Mouse (Mus musculus) activated CD4-positive, CD25-positive, alpha-beta regulatory T cell, adult 4 months (primary cell): ENCODE data around the gene Pfkfb4. TPM values are rescaled to one million over a fixed set of nuclear protein-coding genes. Genes with fewer than 3 reads are reported as not detected.

ENCODE experiments used
- ATAC-seq: one replicate; pipeline ENCODE4 v1.8.0; 2017
- polyA plus RNA-seq, 2 experiments: library from polyadenylated mRNA; unstranded; fragments of 100-300 nt; shearing (Covaris generic); gene quantifications; one replicate each; pipeline ENCODE4 v1.2.1; 2017

The Pfkfb4 gene
- polyA plus RNA-seq, 2 experiments from 2014 or later = 2.2 to 2.5 TPM

DNA sequence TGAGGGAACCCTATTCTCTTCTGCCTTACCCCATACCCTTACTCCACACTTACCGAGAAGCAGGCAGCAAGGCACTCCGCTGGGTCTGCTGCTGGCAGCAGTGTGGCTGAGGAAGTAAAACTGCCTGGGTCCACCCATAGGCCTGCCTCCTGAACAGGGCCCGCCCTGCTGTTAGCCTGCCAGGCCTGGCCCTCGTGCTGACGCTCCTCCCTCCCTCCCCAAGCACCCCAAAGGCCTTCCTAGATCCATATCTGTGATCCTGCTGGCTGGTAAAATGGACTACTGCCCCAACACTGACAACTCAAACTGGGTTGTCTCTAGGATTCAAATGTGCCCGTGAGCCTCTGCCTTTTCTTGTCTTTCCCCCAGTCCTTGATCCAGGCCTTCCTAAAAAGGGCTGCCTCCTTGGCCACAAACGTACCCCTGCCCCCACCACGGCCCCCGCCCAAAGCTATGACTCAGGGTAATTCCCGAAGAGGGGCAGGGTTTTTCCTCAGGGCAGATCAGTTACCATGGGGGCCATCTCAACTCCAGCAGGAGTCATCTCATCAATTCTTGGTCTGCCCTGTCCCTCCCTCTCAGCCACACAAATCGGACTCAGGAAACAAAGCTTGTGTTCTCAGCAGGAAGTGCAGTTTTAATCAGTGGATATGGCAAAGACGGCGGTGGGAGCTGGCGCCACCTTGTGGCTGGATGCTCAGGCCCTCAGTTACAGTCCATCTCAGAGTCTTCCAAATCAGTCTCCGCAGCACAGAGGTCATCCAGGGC is 67.7 kb downstream of the Pfkfb4 start, which contains the start of gene Trex1:
Trex1 (minus strand) TSS at position 599 of the 768 bp plus-strand sequence.
- ATAC-seq = peak; percentile 59

DNA sequence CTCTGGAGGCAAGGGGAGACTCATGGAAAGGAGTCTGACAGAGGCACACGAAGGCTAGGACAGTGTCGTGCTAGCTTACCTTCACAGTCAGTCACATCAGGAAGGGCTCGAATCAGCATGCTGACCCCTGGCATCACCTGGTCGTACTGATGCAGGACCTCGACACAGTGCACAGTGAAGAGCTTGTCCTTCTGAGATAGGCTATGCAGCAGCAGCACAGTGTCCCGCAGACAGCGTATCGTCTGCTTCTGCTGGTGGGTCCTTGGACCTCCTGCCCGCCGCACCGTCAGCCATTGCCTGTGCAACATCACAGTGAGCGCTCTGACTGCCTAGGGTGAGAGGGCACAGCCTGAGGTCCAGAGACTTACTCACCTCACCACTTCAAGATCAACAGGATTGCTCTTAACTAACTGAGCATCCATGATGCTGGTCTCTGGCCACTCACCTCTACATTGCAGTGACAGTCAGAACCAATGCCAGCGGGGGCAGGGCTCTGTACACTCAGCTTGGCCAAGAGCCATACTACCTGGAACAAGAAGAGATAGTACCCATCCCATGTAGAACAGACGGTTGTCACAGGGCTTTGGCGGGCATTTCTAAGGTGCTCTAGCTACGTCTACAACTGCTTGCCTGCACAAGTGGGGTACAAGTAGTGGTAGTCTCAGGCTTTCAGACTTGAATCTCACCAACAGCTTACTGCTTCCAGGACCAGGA is 68.8 kb downstream of the Pfkfb4 start:
- no peak for ATAC-seq

DNA sequence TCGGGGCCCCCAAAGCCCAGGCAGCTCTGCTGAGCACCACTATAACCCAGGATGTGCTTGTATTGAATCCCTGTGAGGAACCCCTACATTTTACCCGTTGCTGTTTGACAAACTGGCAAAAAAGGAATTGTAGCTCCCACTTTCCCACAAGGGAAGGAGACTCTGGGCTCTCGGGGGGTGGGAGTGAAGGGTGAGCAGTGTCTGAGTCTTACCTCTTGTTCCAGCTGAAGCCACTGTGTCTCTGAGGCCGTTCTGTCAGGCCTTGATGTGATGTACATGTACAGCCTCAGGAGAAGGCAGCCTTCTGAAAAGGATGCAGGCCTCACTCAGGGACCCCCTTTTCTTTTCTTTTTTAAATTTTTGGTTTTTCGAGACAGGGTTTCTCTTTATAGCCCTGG is 69.3 kb downstream of the Pfkfb4 start:
- ATAC-seq = no peak

DNA sequence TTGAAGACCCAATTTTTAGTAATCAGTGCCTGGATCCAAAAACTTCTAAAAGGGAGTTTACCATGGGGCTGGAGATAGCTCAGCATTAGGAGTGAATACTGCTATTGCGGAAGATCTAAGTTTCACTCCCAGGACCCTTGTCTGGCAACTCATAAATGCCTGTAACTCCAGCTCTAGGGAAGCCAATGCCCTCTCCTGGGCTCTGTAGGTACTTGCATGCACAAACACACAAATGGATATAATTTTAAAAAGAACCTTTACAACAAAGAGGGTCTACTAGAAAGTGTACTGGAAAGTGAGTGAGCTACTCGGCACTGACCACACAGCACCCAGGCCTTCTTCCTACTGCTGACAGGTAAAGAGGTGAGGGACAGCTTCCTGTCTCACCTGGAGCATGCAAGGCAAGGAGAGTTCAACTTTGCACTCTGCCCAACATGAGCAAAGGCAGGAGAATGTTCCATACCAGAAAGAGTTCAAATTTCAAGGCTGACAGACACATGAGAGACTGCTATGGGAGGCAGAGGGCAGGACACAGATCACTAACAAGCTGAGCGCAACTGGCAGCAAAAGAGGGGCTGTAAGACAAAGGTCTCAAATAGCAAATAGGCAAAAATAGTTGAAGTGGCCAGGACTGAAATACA is 76.6 kb downstream of the Pfkfb4 start:
- ATAC-seq = no peak

DNA sequence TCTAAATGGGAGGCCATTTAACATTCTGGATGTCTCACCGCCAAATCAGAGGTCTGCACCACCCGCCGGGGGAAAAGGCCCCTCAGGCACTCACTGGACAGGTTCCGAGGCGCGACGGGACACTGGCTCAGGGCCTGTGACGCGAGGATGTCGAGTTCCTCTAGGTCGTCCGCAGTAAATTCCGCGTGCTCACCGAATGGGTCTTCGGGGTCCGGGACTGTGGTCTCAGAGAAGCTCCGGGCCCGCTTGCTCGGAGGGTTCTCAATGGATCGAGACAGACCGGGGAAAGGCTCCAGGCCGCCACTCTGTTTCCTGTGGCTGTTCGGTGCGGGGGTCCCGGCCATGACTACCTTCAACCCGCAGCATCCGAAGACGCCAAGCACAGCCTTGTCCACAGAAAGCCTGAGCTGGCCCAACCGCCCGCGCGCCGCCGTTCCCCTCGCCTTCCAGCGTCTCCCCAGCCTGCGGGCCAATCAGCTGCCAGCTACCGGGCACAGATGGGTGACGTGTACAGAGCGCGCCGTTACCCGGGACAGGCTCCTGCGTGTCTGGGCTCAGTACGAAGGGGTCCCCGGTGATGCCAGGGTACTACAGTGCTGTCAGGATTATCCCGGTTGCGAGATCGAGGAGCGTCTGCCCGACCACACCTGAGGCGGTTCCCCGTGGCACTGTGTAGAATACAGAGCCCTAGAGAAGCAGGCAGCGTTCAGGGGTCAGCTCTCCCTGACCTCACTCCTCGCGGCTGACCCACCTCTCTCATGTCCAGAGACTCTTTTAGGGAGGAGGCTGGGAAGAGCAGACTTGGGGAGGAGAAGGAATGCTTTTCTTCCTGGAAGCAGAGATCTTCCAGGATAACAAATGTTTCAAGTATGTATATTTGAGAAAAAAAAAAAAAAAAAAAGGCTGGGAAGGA is 82.3 kb downstream of the Pfkfb4 start, which contains the start of gene Atrip:
Atrip (minus strand) TSS at position 464 of the 913 bp plus-strand sequence.
- ATAC-seq = peak; percentile 99

DNA sequence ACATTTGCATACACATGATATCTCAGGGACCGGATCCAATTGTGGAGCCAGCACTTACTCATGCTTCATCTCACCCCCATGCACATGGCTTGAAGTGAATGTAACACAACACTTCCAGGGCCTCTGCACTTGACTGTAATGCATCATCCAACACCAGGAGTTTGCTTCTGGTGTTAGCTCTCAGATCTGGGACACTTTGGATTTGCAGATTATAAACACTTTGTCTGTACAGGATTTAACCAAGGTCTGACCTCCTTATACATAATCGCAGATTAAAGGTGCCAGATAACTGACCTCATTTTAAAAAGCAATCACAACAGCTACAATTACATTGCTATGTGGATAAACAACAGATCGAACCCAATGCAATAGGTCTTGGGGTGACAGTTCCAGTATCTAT is 88.9 kb downstream of the Pfkfb4 start:
- no peak for ATAC-seq

DNA sequence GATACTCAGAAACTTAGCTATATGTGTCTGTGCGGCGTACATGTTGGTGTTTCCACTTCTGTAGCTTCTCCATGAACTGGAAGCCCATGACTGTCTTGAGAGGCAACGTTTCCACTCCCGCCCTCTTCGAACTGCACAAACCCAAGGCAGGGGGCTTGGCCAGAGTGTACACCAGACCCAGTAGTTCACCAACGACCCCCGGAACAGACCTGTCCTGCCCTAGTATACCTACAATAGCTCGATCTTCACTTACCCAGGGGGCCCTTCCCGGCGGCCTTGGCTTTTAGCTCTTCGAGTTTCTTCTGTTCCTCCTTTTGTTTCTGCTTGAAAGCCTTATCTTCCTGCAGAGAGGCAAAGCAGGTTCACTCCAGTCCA is 90.2 kb downstream of the Pfkfb4 start:
- ATAC-seq = no peak

Other genes starting within 250 kb of the Pfkfb4 start
- gene Ip6k2, start 208.0 kb upstream of the Pfkfb4 start, polyA plus RNA-seq = 10 to 100 TPM; 13.2 to 15.8 TPM
- gene Nckipsd, start 183.4 kb upstream of the Pfkfb4 start, polyA plus RNA-seq = 1 to 10 TPM; 3.9 to 7.3 TPM
- not detected for gene Celsr3, start 165.5 kb upstream of the Pfkfb4 start, polyA plus RNA-seq
- 1 to 10 TPM; 6.0 to 9.3 TPM for gene Slc26a6, start 138.5 kb upstream of the Pfkfb4 start, polyA plus RNA-seq
- not detected for gene Tmem89, start 77.2 kb upstream of the Pfkfb4 start, polyA plus RNA-seq
- 100 to 1,000 TPM; 164 to 177 TPM for gene Uqcrc1, start 55.1 kb upstream of the Pfkfb4 start, polyA plus RNA-seq
- not detected for gene Col7a1, start 38.2 kb upstream of the Pfkfb4 start, polyA plus RNA-seq
- not detected for gene Ucn2, start 5.8 kb upstream of the Pfkfb4 start, polyA plus RNA-seq
- 1,000 to 10,000 TPM; 2,345 to 2,363 TPM for gene Shisa5, start 46.8 kb downstream of the Pfkfb4 start, polyA plus RNA-seq
- gene Trex1, start 68.0 kb downstream of the Pfkfb4 start, polyA plus RNA-seq = 10 to 100 TPM; 36.6 to 42.8 TPM
- gene Atrip, start 82.3 kb downstream of the Pfkfb4 start, polyA plus RNA-seq = 10 to 100 TPM; 15.3 to 16.3 TPM
- gene Ccdc51, start 90.7 kb downstream of the Pfkfb4 start, polyA plus RNA-seq = 10 to 100 TPM; 10.9 to 12.4 TPM
- gene Tma7, start 90.8 kb downstream of the Pfkfb4 start, polyA plus RNA-seq = 100 to 1,000 TPM; 726 to 879 TPM
- gene Plxnb1, start 103.6 kb downstream of the Pfkfb4 start, polyA plus RNA-seq = under 1 TPM; 0.16 to 0.80 TPM
- gene Fbxw21, start 170.3 kb downstream of the Pfkfb4 start, polyA plus RNA-seq = not detected
- gene Fbxw13, start 204.2 kb downstream of the Pfkfb4 start, polyA plus RNA-seq = not detected
- not detected for gene Fbxw20, start 243.0 kb downstream of the Pfkfb4 start, polyA plus RNA-seq